Mouse (Mus musculus): ENCODE measurements around the gene Dhx57.

GRCm38 (mm10) chr17:80224326-80225116 lies 65.8 kb downstream of the Dhx57 start, which contains the start of gene Gemin6:
- TF ChIP-seq CTCF (IDR thresholded peaks at IDR 0.05) (no peak), EP300 (IDR thresholded peaks at IDR 0.05) (no peak)
